Mouse (Mus musculus): ENCODE measurements around the gene 2900026A02Rik. TPM values are rescaled to one million over a fixed set of nuclear protein-coding genes. Genes with fewer than 3 reads are reported as not detected.

2900026A02Rik gene
- total RNA-seq, 2 experiments from 2014 or later = 33.9 to 35.3 TPM

- DNase-seq = no peak
- intact Hi-C loops (cut with DNase I) = loop anchor here (1.0 to 2.0 kb wide), 3 partner anchors 16 to 46 kb away; partner anchors contain the start of genes 2900026A02Rik and Tmem211
Observed at GRCm38 (mm10) chr5:113180755-113181154, 40.3 kb downstream of the 2900026A02Rik start.

- intact Hi-C loops (cut with DNase I) = loop anchor here (1.0 to 10.0 kb wide), 4 partner anchors 17 to 125 kb away; partner anchors contain the start of genes 2900026A02Rik and Tmem211
- peak; percentile 92 to 95 for DNase-seq
Observed at GRCm38 (mm10) chr5:113179843-113180682, 41.0 kb downstream of the 2900026A02Rik start.

GRCm38 (mm10) chr5:113179451-113179842 is 41.6 kb downstream of the 2900026A02Rik start:
- intact Hi-C loops (cut with DNase I) = loop anchor here (10.0 kb wide), 1 partner anchor 125 kb away; no protein-coding TSS in a partner anchor

GRCm38 (mm10) chr5:113175976-113176375 is 45.1 kb downstream of the 2900026A02Rik start:
- intact Hi-C loops (cut with DNase I) = loop anchor here (10.0 kb wide), 1 partner anchor 129 kb away; no protein-coding TSS in a partner anchor
- DNase-seq = no peak

More at GRCm38 (mm10) chr5:113179451-113179842, 41.6 kb downstream of the 2900026A02Rik start:
- DNase-seq = no peak

- DNase-seq = peak; percentile 55 to 60
- intact Hi-C loops (cut with DNase I) = loop anchor here (10.0 kb wide), 1 partner anchor 130 kb away; no protein-coding TSS in a partner anchor
Observed at GRCm38 (mm10) chr5:113174916-113175692, 45.9 kb downstream of the 2900026A02Rik start.

- intact Hi-C loops (cut with DNase I) = loop anchor here (10.0 kb wide), 1 partner anchor 131 kb away; no protein-coding TSS in a partner anchor
- DNase-seq = peak; percentile 74 to 84
Observed at GRCm38 (mm10) chr5:113173318-113173717, 47.7 kb downstream of the 2900026A02Rik start.

GRCm38 (mm10) chr5:113171968-113172578 is 49.0 kb downstream of the 2900026A02Rik start:
- intact Hi-C loops (cut with DNase I) = loop anchor here (10.0 kb wide), 1 partner anchor 133 kb away; no protein-coding TSS in a partner anchor

GRCm38 (mm10) chr5:113170064-113170754 is 50.8 kb downstream of the 2900026A02Rik start:
- DNase-seq = no peak
- intact Hi-C loops (cut with DNase I) = loop anchor here (10.0 kb wide), 1 partner anchor 135 kb away; no protein-coding TSS in a partner anchor

More at GRCm38 (mm10) chr5:113171968-113172578, 49.0 kb downstream of the 2900026A02Rik start:
- no peak for DNase-seq

- intact Hi-C loops (cut with DNase I) = loop anchor here (2.0 kb wide), 1 partner anchor 69 kb away; no protein-coding TSS in a partner anchor
- peak; percentile 54 to 70 for DNase-seq
Observed at GRCm38 (mm10) chr5:113167733-113168132, 53.3 kb downstream of the 2900026A02Rik start.

- intact Hi-C loops (cut with DNase I) = no loop called here
Observed at GRCm38 (mm10) chr5:113165481-113165880, 55.6 kb downstream of the 2900026A02Rik start.

GRCm38 (mm10) chr5:113164873-113165441 is 56.1 kb downstream of the 2900026A02Rik start:
- intact Hi-C loops (cut with DNase I) = no loop called here
- peak; percentile 42 to 68 for DNase-seq

More at GRCm38 (mm10) chr5:113165481-113165880, 55.6 kb downstream of the 2900026A02Rik start:
- DNase-seq = no peak

GRCm38 (mm10) chr5:113164448-113164847 is 56.6 kb downstream of the 2900026A02Rik start:
- DNase-seq = no peak
- intact Hi-C loops (cut with DNase I) = no loop called here

GRCm38 (mm10) chr5:113163116-113163515 is 57.9 kb downstream of the 2900026A02Rik start:
- intact Hi-C loops (cut with DNase I) = no loop called here
- no peak for DNase-seq

- intact Hi-C loops (cut with DNase I) = no loop called here
- DNase-seq = no peak
Observed at GRCm38 (mm10) chr5:113162699-113163098, 58.3 kb downstream of the 2900026A02Rik start.

- no peak for DNase-seq
- intact Hi-C loops (cut with DNase I) = no loop called here
Observed at GRCm38 (mm10) chr5:113161576-113161975, 59.5 kb downstream of the 2900026A02Rik start.

- intact Hi-C loops (cut with DNase I) = no loop called here
- DNase-seq = no peak
Observed at GRCm38 (mm10) chr5:113160320-113160719, 60.7 kb downstream of the 2900026A02Rik start.

GRCm38 (mm10) chr5:113158759-113159355 is 62.2 kb downstream of the 2900026A02Rik start:
- intact Hi-C loops (cut with DNase I) = loop anchor here (10.0 kb wide), 1 partner anchor 284 kb away; no protein-coding TSS in a partner anchor
- no peak for DNase-seq

- DNase-seq = no peak
- intact Hi-C loops (cut with DNase I) = loop anchor here (10.0 kb wide), 1 partner anchor 283 kb away; no protein-coding TSS in a partner anchor
Observed at GRCm38 (mm10) chr5:113157588-113157987, 63.4 kb downstream of the 2900026A02Rik start.
